Mouse (Mus musculus): ENCODE measurements around the gene Cenpu.

DNA sequence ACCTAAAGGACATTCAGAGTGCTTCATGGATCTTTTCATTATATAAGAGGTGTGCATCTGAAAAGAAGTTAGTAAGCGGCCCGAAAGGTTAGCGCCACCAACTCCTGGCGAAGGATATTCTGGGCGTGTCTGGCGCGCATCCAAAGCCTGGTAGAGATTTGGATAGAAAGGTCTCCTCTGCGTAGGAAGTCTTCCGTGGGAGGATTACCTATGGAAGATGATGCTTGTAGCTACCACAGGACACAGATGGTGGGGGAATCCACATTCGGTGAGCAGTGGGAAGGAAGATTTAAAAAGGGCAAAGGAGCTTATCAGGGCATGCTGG, 575 bp downstream of the Cenpu start:
- TF ChIP-seq EP300 (IDR thresholded peaks at IDR 0.05; ENCODE audit: low read depth): no peak
- TF ChIP-seq CTCF (IDR thresholded peaks at IDR 0.05; ENCODE audit: low read depth): no peak
